Mouse (Mus musculus) brain, embryonic 14.5 days (tissue): ENCODE data around the gene Cutc.

ENCODE experiments used
- CTCF ChIP-seq: fragments of 200-500 bp; IDR thresholded peaks from 2 replicates; pipeline ENCODE4 v1.5.1; 2012; ENCODE audit warnings: inconsistent platforms, mild to moderate bottlenecking, moderate library complexity, borderline replicate concordance; ENCODE audit not compliant: insufficient read depth, insufficient read length; ENCODE audit errors: extremely low read depth
- POLR2A ChIP-seq: fragments of 200-500 bp; IDR thresholded peaks from 2 replicates; pipeline ENCODE4 v1.6.1; 2012; ENCODE audit warnings: mild to moderate bottlenecking, inconsistent platforms, borderline replicate concordance; ENCODE audit not compliant: poor library complexity, insufficient read depth, insufficient read length, severe bottlenecking; ENCODE audit errors: extremely low read depth

- TF ChIP-seq CTCF (no peak), POLR2A (no peak)
These were observed 44.6 kb upstream of the Cutc start for GRCm38 (mm10) chr19:43708206-43708605.
